Mouse (Mus musculus): ENCODE measurements around the gene Zfp992.
"Not testable (repeated sequence)": the region's sequence is repeated elsewhere in the genome, so short reads cannot be mapped to it uniquely, and the experiment has no call there.

Gene Zfp992

GRCm38 (mm10) chr4:146448950-146449349 lies at the start of gene Zfp992:
Zfp992 (plus strand) TSS chr4:146449023.
- not testable (repeated sequence) for DNase-seq (ENCODE audit: low spot score)

GRCm38 (mm10) chr4:146429467-146429866 lies 19.4 kb upstream of the Zfp992 start:
- DNase-seq (ENCODE audit: low spot score): not testable (repeated sequence)

GRCm38 (mm10) chr4:146430876-146431275 lies 17.9 kb upstream of the Zfp992 start:
- DNase-seq (ENCODE audit: low spot score): not testable (repeated sequence)

DNA sequence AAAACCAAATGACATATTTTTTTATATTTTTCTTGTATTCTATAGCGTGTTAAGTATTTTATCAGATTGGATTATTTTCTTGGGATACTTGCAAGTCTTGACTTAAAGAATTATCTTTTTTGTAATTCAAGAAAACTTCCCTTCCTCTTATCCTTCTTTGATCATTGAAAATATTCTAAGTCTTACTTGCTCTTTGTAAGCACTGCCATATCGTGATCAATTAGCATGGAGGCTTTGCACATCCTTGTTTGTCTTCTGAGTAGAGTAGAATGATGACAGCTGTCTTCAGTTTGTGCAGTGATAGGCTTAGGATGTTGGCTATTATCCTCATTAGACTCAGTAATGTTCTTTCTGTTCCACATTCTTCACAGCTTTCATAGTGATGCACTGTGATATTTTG lies 13.3 kb upstream of the Zfp992 start:
- DNase-seq (ENCODE audit: low spot score): not testable (repeated sequence)

DNA sequence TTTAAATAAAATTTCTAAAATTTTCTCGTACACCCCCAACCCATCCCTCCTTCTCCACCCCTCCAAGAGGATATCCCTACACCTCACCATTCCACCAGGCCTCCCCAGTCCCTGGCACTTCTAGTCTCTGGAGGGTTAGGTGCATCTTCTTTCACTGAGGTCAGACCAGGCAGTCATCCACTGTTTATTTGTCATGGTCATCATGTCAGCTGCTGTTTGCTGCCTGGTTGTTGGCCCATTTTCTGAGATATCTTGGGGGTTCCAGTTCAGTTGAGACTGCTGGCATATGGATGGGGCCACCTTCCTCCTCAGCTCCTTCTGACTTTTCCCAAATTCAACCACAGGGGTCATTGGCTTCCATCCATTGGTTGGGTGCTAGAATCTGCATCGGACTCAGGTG lies 11.6 kb upstream of the Zfp992 start:
- not testable (repeated sequence) for DNase-seq (ENCODE audit: low spot score)

- not testable (repeated sequence) for DNase-seq (ENCODE audit: low spot score)
Measured at GRCm38 (mm10) chr4:146444345-146444744, 4.5 kb upstream of the Zfp992 start.

GRCm38 (mm10) chr4:146445121-146445520 lies 3.7 kb upstream of the Zfp992 start:
- DNase-seq (ENCODE audit: low spot score): not testable (repeated sequence)

- not testable (repeated sequence) for DNase-seq (ENCODE audit: low spot score)
Measured at GRCm38 (mm10) chr4:146446135-146446534, 2.7 kb upstream of the Zfp992 start.

DNA sequence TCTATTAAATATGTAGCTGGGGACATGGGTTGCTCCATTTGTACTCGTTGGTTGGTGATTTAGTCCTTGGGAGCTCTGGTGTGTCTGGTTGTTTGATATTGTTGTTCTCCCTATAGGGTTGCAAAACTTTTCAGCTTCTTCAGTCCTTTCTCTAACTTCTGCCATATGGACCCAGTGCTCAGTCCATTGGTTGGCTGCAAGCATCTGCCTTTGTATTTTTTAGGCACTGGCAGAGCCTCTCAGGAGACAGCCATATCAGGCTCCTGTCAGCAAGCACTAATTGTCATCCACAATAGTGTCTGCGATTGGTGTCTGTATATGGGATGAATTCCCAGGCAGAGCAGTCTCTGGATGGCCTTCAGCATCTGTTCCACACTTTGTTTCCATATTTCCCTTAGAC lies 1.8 kb upstream of the Zfp992 start:
- not testable (repeated sequence) for DNase-seq (ENCODE audit: low spot score)

DNA sequence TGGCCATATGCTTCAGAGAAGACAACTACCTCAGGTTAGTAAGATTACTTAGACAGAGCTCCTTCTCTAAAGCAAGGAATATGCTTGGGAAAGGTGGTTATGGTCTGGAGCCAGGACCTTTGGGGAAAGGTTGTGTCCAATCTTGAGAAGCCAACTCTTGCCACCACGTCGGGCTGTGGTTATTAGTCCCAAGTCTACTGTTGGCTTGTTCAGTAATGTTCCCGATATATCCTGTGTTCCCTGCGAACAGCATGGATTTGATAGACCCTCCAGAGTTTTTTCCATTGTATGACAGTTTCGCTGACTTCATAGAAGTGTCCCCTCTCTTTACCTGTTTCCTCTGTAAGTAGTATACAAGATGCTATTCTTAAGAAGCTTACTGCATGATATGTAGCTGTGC lies 888 bp downstream of the Zfp992 start:
- DNase-seq (ENCODE audit: low spot score): not testable (repeated sequence)

GRCm38 (mm10) chr4:146452576-146452975 lies 3.8 kb downstream of the Zfp992 start:
- DNase-seq (ENCODE audit: low spot score): not testable (repeated sequence)

DNA sequence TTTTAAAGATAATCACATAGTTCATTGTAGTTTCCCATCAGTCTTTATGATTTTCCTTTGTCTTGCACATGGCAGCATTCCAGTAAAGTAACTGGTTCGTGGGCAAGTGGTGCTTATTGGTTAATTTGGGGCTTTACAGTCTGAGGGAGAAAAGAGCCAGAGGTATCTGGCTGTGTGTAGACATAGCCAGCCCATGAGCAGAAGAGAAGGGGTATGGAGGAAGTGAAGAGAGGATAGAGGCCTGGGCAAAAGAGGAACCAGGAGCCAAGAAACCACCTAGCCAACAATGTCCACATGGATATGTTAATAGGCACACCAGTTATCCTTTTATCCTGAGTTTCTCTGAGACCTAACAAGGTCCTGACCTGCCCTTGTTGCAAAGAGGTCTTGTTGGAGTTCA lies 5.3 kb downstream of the Zfp992 start:
- DNase-seq (ENCODE audit: low spot score): not testable (repeated sequence)

- no peak for DNase-seq (ENCODE audit: low spot score)
Measured at GRCm38 (mm10) chr4:146454896-146455295, 6.1 kb downstream of the Zfp992 start.

- DNase-seq (ENCODE audit: low spot score): no peak
Measured at GRCm38 (mm10) chr4:146455321-146455721, 6.5 kb downstream of the Zfp992 start.

DNA sequence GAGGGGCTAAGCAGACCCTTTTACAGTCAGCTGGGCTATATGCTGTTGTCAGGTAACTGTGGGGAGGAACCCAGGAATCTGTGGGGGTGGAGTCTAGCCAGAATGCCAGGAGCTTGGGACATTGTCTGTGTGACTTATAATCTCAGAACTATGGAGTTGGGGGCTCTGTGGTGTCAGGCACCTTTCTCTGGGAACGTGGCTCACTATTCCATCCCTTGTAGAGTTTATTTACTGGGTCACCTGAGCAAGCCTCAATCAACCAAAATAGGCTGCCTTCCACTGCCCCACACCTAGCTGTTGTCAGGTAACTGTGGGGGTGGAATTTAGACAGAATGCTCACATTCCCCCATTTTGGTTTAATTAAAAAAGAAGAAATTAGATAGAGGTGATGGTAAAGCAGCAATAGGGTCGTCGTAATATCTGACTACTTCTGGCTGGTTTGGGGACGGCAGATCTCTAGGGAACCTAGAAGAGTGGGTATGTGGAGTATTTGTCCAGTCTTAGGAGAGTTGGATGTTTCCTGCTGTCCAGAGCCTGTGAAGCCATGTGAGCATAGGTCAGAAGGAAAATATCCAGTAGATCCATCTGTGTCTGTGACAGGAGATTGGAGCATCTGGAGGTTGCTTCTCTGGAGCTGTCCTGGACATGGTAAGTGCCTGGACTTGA lies 7.4 kb downstream of the Zfp992 start:
- no peak for DNase-seq (ENCODE audit: low spot score)

DNA sequence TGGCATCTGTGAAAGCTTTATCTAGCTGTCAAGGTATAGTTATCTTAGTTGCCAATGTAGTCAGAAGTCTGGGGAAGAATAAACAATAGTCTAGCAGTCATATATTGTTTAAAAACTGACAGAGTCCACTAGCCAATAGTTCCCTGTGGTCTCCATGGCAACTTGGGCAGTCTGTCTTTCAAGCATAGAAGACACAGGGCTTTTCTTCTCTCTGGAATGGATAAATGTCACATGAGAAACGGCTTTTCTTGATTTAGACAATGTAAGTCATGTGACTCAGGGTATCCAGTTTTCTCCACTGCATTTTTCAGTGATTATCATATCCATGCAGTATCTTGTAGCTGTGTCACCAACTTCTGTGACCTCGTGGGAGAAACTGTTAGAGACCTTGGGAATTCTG lies 8.3 kb downstream of the Zfp992 start:
- DNase-seq (ENCODE audit: low spot score): no peak

DNA sequence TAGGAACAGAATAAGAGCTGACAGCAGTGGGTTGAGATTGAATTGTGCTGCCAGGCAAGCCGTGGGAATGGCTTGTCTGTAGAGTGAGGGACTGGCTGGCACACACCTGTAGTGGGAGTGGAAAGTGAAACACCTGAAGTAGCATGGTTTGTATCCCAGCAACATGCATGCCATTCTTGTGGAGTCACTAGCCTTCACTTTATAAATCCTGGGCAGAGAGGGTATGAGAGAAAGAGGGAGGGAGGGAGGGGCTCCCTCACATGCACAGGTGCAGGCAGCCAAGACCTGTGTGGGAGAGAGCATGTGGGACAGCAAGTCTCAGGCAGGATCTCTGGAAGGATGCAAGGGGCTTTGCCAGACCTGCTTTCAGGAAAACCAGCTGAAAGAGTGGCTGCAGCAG lies 8.9 kb downstream of the Zfp992 start:
- DNase-seq (ENCODE audit: low spot score): no peak

- DNase-seq (ENCODE audit: low spot score): not testable (repeated sequence)
Measured at GRCm38 (mm10) chr4:146459822-146460221, 11.0 kb downstream of the Zfp992 start.

DNA sequence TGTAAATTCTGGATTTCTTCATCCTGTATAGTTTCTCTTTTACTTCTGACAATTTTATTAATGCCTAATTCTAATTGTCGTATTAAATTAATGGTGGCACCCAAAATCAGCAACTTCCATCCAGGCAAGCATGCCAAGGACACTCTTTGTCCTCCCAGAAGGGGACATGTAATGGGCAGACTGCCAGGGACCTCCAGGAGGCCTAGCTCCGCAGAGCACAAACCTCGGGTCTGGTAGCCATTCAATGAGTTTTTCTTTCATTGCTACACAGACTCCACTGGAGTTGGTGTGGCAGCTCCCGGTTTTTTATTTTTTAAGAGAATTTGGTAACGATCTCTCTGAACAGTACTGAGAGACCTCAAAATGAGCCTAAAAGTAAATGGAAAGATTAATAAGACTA lies 11.9 kb downstream of the Zfp992 start:
- not testable (repeated sequence) for DNase-seq (ENCODE audit: low spot score)

- not testable (repeated sequence) for DNase-seq (ENCODE audit: low spot score)
Measured at GRCm38 (mm10) chr4:146463649-146464351, 15.0 kb downstream of the Zfp992 start.

DNA sequence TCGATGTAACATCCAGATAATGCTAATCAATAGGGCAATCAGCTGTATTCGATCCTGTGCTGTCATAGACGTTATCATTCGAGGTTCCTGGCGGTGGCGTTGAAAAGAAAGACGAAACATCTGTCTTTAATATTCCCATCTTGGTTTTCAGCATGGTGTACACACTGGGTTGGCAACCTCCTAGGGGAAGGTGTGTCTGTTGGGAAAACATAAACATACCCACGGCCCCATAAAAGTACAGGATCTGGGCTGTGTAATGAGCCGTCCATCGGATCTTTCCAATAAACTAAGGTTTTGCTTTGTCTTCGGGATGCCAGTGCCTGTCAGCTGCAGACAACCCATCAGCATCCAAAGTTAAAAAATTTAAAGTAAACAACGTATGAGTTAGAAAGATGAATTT lies 21.2 kb downstream of the Zfp992 start:
- not testable (repeated sequence) for DNase-seq (ENCODE audit: low spot score)

DNA sequence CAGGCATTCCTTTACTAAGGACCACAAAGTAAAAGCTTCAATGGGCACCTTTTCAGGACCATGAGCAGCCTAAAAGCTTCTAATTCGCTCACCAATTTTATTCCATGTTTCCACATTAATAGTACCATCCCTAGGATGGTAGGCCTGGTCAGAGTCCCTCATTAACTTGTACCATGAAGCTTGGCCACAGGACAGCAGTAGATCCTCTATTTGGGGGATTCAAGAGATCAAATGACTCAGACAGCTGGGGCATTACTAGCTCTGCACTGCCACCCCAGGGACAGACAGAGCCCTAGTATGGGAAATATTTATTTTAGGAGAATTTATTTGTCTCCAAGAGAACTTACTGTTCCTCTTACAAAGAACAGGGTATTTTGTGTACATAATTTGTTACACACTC lies 25.4 kb downstream of the Zfp992 start:
- not testable (repeated sequence) for DNase-seq (ENCODE audit: low spot score)
